Mouse (Mus musculus): ENCODE data around the gene Rrad. TPM values are rescaled to one million over a fixed set of nuclear protein-coding genes. Genes with fewer than 3 reads are reported as not detected.

Gene Rrad
- polyA plus RNA-seq, 1 experiment from 2014 or later: 14.5 TPM

GRCm38 (mm10) chr8:104594611-104595362 is 36.3 kb downstream of the Rrad start:
- peaks cover 20% of the 10 kb centered on the region for H3K36me3 ChIP-seq (ENCODE audit: control insufficient read depth, insufficient read depth, low read length)
- H3K4me2 ChIP-seq (replicated peaks; ENCODE audit: low read depth, low read length): no peak overlapping the region
- H3K27ac ChIP-seq (ENCODE audit: low read depth, low read length): no peak overlapping the region
- ATAC-seq (ENCODE audit: low FRiP score, low TSS enrichment): no peak
- H3K4me3 ChIP-seq (ENCODE audit: low read length): no peak overlapping the region
- H3K4me1 ChIP-seq (ENCODE audit: control insufficient read depth, insufficient read depth, low read length): peaks cover 23% of the 10 kb centered on the region; the same call in 1 of the 2 replicates
- WGBS: 97% methylated on average over 19 of the region's 19 CpGs
- H3K9ac ChIP-seq (ENCODE audit: low read depth, low read length): no peak overlapping the region
- H3K27me3 ChIP-seq (ENCODE audit: control insufficient read depth, insufficient read depth, low read length): no peaks in the 10 kb centered on the region
- no peaks in the 10 kb centered on the region for H3K9me3 ChIP-seq (ENCODE audit: control insufficient read depth, low read length)

GRCm38 (mm10) chr8:104593536-104594325 is 37.4 kb downstream of the Rrad start:
- H3K4me3 ChIP-seq (ENCODE audit: low read length): no peak overlapping the region
- no peak overlapping the region for H3K27ac ChIP-seq (ENCODE audit: low read depth, low read length)
- H3K4me2 ChIP-seq (replicated peaks; ENCODE audit: low read depth, low read length): no peak overlapping the region
- H3K27me3 ChIP-seq (ENCODE audit: control insufficient read depth, insufficient read depth, low read length): no peaks in the 10 kb centered on the region
- ATAC-seq (ENCODE audit: low FRiP score, low TSS enrichment): no peak
- H3K36me3 ChIP-seq (ENCODE audit: control insufficient read depth, insufficient read depth, low read length): peaks cover 20% of the 10 kb centered on the region
- 90% methylated on average over 31 of the region's 31 CpGs for WGBS
- H3K9ac ChIP-seq (ENCODE audit: low read depth, low read length): no peak overlapping the region
- no peaks in the 10 kb centered on the region for H3K9me3 ChIP-seq (ENCODE audit: control insufficient read depth, low read length)
- H3K4me1 ChIP-seq (ENCODE audit: control insufficient read depth, insufficient read depth, low read length): peaks cover 23% of the 10 kb centered on the region; the same call in 1 of the 2 replicates

- Histone ChIP-seq H3K36me3 (ENCODE audit: control insufficient read depth, insufficient read depth, low read length) (peaks cover 20% of the 10 kb centered on the region), H3K27me3 (ENCODE audit: control insufficient read depth, insufficient read depth, low read length) (no peaks in the 10 kb centered on the region), H3K9me3 (ENCODE audit: control insufficient read depth, low read length) (no peaks in the 10 kb centered on the region), H3K4me2 (replicated peaks; ENCODE audit: low read depth, low read length) (peak overlapping the region; percentile 73), H3K27ac (ENCODE audit: low read depth, low read length) (no peak overlapping the region), H3K4me1 (ENCODE audit: control insufficient read depth, insufficient read depth, low read length) (peaks cover 15% of the 10 kb centered on the region; the same call in 1 of the 2 replicates), H3K9ac (ENCODE audit: low read depth, low read length) (no peak overlapping the region), H3K4me3 (ENCODE audit: low read length) (peak overlapping the region; percentile 78; the same call in 1 of the 2 replicates)
- WGBS: 60% methylated on average over 6 of the region's 6 CpGs
- ATAC-seq (ENCODE audit: low FRiP score, low TSS enrichment): no peak
Measured at GRCm38 (mm10) chr8:104592566-104592965, 38.6 kb downstream of the Rrad start.

GRCm38 (mm10) chr8:104591856-104592255 is 39.3 kb downstream of the Rrad start:
- Histone ChIP-seq H3K4me3 (ENCODE audit: low read length) (peak overlapping the region; percentile 78), H3K4me2 (replicated peaks; ENCODE audit: low read depth, low read length) (peak overlapping the region; percentile 73), H3K27me3 (ENCODE audit: control insufficient read depth, insufficient read depth, low read length) (no peaks in the 10 kb centered on the region), H3K9me3 (ENCODE audit: control insufficient read depth, low read length) (no peaks in the 10 kb centered on the region), H3K27ac (ENCODE audit: low read depth, low read length) (0 out of 2 replicates have a peak overlapping the region, but pooled peaks have one; percentile 74), H3K4me1 (ENCODE audit: control insufficient read depth, insufficient read depth, low read length) (peaks cover 11% of the 10 kb centered on the region; the same call in 1 of the 2 replicates), H3K36me3 (ENCODE audit: control insufficient read depth, insufficient read depth, low read length) (peaks cover 20% of the 10 kb centered on the region), H3K9ac (ENCODE audit: low read depth, low read length) (peak overlapping the region; percentile 72)
- under 1% methylated on average over 9 of the region's 9 CpGs for WGBS
- no peak for ATAC-seq (ENCODE audit: low FRiP score, low TSS enrichment)

GRCm38 (mm10) chr8:104591133-104591834 is 39.8 kb downstream of the Rrad start, which contains the start of gene Pdp2:
Gene Pdp2 (plus strand): TSS chr8:104591451.
- Histone ChIP-seq H3K4me2 (replicated peaks; ENCODE audit: low read depth, low read length) (peak within 1 kb of the TSS; percentile 73), H3K9ac (ENCODE audit: low read depth, low read length) (peak within 1 kb of the TSS; percentile 72), H3K9me3 (ENCODE audit: control insufficient read depth, low read length) (no peaks in the 10 kb centered on the region), H3K4me1 (ENCODE audit: control insufficient read depth, insufficient read depth, low read length) (0 out of 2 replicates have a peak, but pooled peaks cover 9% of the 10 kb centered on the region), H3K36me3 (ENCODE audit: control insufficient read depth, insufficient read depth, low read length) (peaks cover 20% of the 10 kb centered on the region), H3K27ac (ENCODE audit: low read depth, low read length) (peak within 1 kb of the TSS; percentile 74; the same call in 1 of the 2 replicates), H3K4me3 (ENCODE audit: low read length) (peak within 1 kb of the TSS; percentile 78), H3K27me3 (ENCODE audit: control insufficient read depth, insufficient read depth, low read length) (no peaks in the 10 kb centered on the region)
- ATAC-seq (ENCODE audit: low FRiP score, low TSS enrichment): peak; percentile 97
- WGBS: 1% methylated on average over 44 of the region's 44 CpGs

- no peak overlapping the region for H3K9ac ChIP-seq (ENCODE audit: low read depth, low read length)
- ATAC-seq (ENCODE audit: low FRiP score, low TSS enrichment): no peak
- 0 out of 2 replicates have a peak, but pooled peaks cover 6% of the 10 kb centered on the region for H3K4me1 ChIP-seq (ENCODE audit: control insufficient read depth, insufficient read depth, low read length)
- no peak overlapping the region for H3K4me2 ChIP-seq (replicated peaks; ENCODE audit: low read depth, low read length)
- WGBS: 97% methylated on average over 3 of the region's 3 CpGs
- peaks cover 20% of the 10 kb centered on the region for H3K36me3 ChIP-seq (ENCODE audit: control insufficient read depth, insufficient read depth, low read length)
- H3K9me3 ChIP-seq (ENCODE audit: control insufficient read depth, low read length): no peaks in the 10 kb centered on the region
- no peaks in the 10 kb centered on the region for H3K27me3 ChIP-seq (ENCODE audit: control insufficient read depth, insufficient read depth, low read length)
- H3K4me3 ChIP-seq (ENCODE audit: low read length): no peak overlapping the region
- H3K27ac ChIP-seq (ENCODE audit: low read depth, low read length): no peak overlapping the region
Measured at GRCm38 (mm10) chr8:104590284-104590683, 40.8 kb downstream of the Rrad start.

- Histone ChIP-seq H3K4me2 (replicated peaks; ENCODE audit: low read depth, low read length) (no peak overlapping the region), H3K4me1 (ENCODE audit: control insufficient read depth, insufficient read depth, low read length) (no peaks in the 10 kb centered on the region), H3K27me3 (ENCODE audit: control insufficient read depth, insufficient read depth, low read length) (no peaks in the 10 kb centered on the region), H3K9me3 (ENCODE audit: control insufficient read depth, low read length) (peaks cover 3% of the 10 kb centered on the region; the same call in 1 of the 2 replicates), H3K9ac (ENCODE audit: low read depth, low read length) (no peak overlapping the region), H3K36me3 (ENCODE audit: control insufficient read depth, insufficient read depth, low read length) (no peaks in the 10 kb centered on the region), H3K4me3 (ENCODE audit: low read length) (no peak overlapping the region), H3K27ac (ENCODE audit: low read depth, low read length) (no peak overlapping the region)
- 60% methylated on average over 1 of the region's 1 CpGs for WGBS
- ATAC-seq (ENCODE audit: low FRiP score, low TSS enrichment): no peak
Measured at GRCm38 (mm10) chr8:104584522-104584921, 46.6 kb downstream of the Rrad start.
